Mouse (Mus musculus) small intestine, adult 2 months (tissue): Measurements from ENCODE around the gene Pard6b.

Source experiments
- CTCF ChIP-seq: fragments of 200-500 bp; IDR thresholded peaks from 2 replicates; pipeline ENCODE4 v1.5.1; 2012; ENCODE audit warnings: low read depth, mild to moderate bottlenecking, control low read depth, inconsistent platforms, low read length, moderate library complexity, mixed read lengths; ENCODE audit not compliant: insufficient replicate concordance, insufficient read length; ENCODE audit errors: extremely low read depth
- POLR2A ChIP-seq: fragments of 200-500 bp; IDR thresholded peaks from 2 replicates; pipeline ENCODE4 v1.6.1; 2012; ENCODE audit warnings: low read depth, mild to moderate bottlenecking, control low read depth, inconsistent platforms, low read length, moderate library complexity

GRCm38 (mm10) chr2:168127767-168128166, 47.0 kb downstream of the Pard6b start:
- TF ChIP-seq POLR2A (no peak), CTCF (no peak)
